Mouse (Mus musculus) testis, adult 2 months (tissue): Measurements from ENCODE around the gene Srsf9. TPM values are rescaled to one million over a fixed set of nuclear protein-coding genes. Genes with fewer than 3 reads are reported as not detected.

ENCODE experiments used
- H3K27ac ChIP-seq: fragments of 200-500 bp; 2 replicates; pipeline ENCODE4 v1.5.1; 2012; ENCODE audit warnings: low read depth, low read length; ENCODE audit not compliant: control insufficient read depth, insufficient read depth
- H3K27me3 ChIP-seq: fragments of 200-500 bp; 2 replicates; pipeline ENCODE4 v1.6.1; 2012; ENCODE audit warnings: mild to moderate bottlenecking, low read length, moderate library complexity; ENCODE audit not compliant: control insufficient read depth, insufficient read depth
- H3K36me3 ChIP-seq: fragments of 200-500 bp; 2 replicates; pipeline ENCODE4 v1.6.1; 2012; ENCODE audit warnings: mild to moderate bottlenecking, low read length; ENCODE audit not compliant: control insufficient read depth, insufficient read depth
- H3K4me1 ChIP-seq: fragments of 200-500 bp; 2 replicates; pipeline ENCODE4 v1.6.1; 2012; ENCODE audit warnings: low read length; ENCODE audit not compliant: control insufficient read depth, insufficient read depth
- H3K4me3 ChIP-seq: fragments of 200-500 bp; 2 replicates; pipeline ENCODE4 v1.5.1; 2012; ENCODE audit warnings: low read depth, mild to moderate bottlenecking, low read length, moderate library complexity, mixed read lengths; ENCODE audit not compliant: control insufficient read depth
- CTCF ChIP-seq: fragments of 200-500 bp; IDR thresholded peaks from 2 replicates; pipeline ENCODE4 v1.5.1; 2012; ENCODE audit warnings: low read depth, mild to moderate bottlenecking, inconsistent platforms, low read length, moderate library complexity; ENCODE audit not compliant: control insufficient read depth, insufficient read depth, insufficient replicate concordance
- POLR2A ChIP-seq: fragments of 200-500 bp; IDR thresholded peaks from 2 replicates; pipeline ENCODE4 v1.6.1; 2012; ENCODE audit warnings: low read depth, mild to moderate bottlenecking, inconsistent platforms, low read length, moderate library complexity; ENCODE audit not compliant: control insufficient read depth
- polyA plus RNA-seq: library from polyadenylated mRNA; depleted of rRNA; stranded (reverse); fragments of >200 nt; gene quantifications from 2 replicates; pipeline ENCODE4 v1.2.3, GENCODE M21; 2012

Srsf9 gene
- polyA plus RNA-seq, 1 experiment = 45.5 TPM

- H3K4me3 ChIP-seq = peak overlapping the region; percentile 85
- H3K27ac ChIP-seq = peak overlapping the region; percentile 76
- no peaks in the 10 kb centered on the region; the same call in 1 of the 2 replicates for H3K36me3 ChIP-seq
- TF ChIP-seq POLR2A = no peak; the same call in 1 of the 2 replicates
- TF ChIP-seq CTCF = no peak
- no peaks in the 10 kb centered on the region for H3K27me3 ChIP-seq
- H3K4me1 ChIP-seq = no peaks in the 10 kb centered on the region; the same call in none of the 2 replicates
These were observed 13.9 kb upstream of the Srsf9 start for GRCm38 (mm10) chr5:115312816-115313667.

DNA sequence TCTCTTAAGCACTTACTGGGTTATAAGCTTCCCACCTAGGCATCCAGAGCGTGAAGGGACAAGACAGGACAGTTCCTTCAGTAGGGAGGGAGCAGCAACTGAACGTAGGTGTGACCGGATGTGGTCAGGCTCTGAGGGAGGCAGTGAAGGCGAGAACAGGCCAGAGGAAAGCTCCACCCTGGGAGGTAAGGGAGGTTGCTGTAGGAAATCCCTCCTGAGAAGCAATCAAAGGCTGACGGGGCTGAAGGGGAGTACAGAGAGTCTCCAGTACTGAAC lies 13.4 kb upstream of the Srsf9 start:
- Histone ChIP-seq H3K4me1 (no peaks in the 10 kb centered on the region; the same call in none of the 2 replicates), H3K27ac (peak overlapping the region; percentile 76; the same call in 1 of the 2 replicates), H3K4me3 (peak overlapping the region; percentile 85), H3K27me3 (no peaks in the 10 kb centered on the region), H3K36me3 (no peaks in the 10 kb centered on the region; the same call in 1 of the 2 replicates)
- TF ChIP-seq CTCF = no peak
- TF ChIP-seq POLR2A = no peak

DNA sequence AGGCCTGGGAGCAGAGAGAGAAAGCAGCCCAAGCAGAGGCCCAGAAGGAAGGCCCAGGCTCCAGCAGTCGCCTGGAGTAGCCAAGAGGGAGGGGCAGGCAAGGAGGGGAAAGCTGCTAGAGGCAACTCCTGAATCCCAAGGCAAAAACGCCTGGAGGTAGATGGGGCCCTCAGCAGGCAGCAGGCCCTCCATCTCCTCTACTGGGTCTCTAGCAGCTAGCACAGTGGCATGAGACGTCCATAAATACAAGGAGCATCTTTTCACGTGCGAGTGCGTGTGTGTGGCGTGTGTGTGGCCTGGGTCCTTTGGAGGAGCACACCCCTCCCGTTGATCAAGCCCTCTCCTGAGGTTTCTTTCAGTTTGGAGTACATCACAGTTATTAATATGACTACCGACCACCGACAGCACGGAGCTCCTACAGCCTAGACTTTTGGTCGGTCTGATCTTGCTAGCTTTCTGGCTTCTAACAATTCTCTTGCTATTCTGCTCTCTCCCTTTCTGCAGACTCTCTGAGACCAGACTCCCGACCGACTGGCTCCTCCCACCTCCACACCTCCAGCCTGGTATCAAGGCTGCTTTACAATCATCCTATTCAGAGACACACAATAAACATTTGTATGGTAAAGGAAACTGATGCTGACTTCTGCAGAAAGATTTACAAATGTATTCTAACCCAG lies 9.9 kb upstream of the Srsf9 start:
- no peak for TF ChIP-seq CTCF
- no peak for TF ChIP-seq POLR2A
- peaks cover 5% of the 10 kb centered on the region for H3K4me1 ChIP-seq
- H3K27me3 ChIP-seq = no peaks in the 10 kb centered on the region
- H3K36me3 ChIP-seq = no peaks in the 10 kb centered on the region; the same call in 1 of the 2 replicates
- H3K27ac ChIP-seq = peak overlapping the region; percentile 17; the same call in 1 of the 2 replicates
- no peak overlapping the region for H3K4me3 ChIP-seq

DNA sequence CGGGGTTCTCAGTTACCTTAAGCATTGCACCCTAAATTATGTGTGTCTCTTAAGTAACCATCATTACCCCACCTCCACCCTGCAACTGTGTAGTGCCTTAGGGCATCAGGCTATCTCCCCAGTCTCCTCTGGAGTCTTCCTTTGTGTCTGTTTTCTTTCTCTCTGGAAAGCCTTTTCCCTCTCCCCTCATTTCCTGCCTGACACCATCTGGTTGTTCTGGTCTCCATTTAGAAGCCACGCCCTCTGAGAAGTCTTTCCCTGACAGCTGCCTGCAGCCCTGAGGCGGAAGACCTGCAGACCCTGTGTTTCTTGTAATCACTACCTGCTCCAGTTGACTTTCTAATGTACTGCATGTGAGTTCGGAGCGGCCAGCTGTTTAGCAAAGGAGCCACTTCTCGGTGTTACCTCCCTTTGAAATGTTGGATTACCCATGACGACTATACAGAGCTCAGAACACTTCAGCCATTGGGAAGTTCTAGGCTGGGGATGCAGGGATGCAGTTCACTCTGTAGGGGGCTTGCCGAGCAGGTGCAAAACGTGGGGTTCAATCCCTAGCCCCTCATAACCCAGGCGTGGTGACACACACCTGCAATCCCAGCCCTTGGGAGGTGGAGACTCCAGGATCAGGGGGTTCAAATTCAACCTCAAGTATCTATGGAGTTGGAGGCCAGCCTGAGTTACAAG lies 9.2 kb upstream of the Srsf9 start:
- no peaks in the 10 kb centered on the region for H3K27me3 ChIP-seq
- H3K36me3 ChIP-seq = no peaks in the 10 kb centered on the region; the same call in 1 of the 2 replicates
- H3K27ac ChIP-seq = no peak overlapping the region
- H3K4me1 ChIP-seq = peaks cover 5% of the 10 kb centered on the region
- no peak overlapping the region for H3K4me3 ChIP-seq
- TF ChIP-seq CTCF (no peak), POLR2A (no peak)

DNA sequence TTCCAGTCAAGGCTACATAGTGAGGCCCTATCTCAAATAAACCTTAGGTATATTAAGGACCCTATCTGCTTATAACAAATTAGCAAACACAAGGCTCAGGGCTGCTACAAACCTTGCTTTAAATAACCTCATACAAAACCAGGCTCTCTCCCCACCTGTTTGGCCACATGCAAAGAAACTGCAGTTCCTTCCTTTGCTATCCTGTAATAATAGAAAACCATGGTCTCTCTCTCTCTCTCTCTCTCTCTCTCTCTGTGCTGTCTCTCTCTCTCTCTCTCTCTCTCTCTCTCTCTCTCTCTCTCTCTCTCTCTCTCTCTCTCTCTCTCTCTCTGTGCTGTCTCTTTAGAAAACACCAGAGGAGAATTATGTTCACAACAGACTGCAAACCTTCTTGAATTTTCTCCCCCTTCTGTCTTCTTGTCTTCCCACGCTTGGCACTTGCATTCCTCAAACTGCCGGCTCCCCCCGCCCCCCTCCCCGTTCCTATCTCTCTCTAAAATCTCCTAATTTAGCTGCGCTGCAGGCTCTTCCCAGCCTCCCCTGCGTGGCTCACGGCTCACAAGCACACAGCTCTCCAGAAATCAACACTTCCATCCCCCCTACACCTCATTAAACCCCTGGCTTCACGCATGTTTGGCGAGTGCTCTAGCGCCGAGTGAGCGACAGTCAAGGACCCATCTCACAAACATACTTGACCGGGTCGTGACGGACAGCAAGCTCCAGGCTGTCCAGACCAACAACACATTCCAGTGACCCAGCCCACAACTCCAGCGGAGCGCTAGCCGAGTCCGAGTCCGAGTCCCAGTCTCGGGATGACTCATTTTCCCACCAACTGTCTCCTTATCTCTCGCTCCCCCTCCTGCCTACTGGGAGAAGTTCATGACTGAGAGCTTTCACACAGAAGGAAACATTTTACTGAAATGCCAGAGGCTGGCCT lies 7.7 kb upstream of the Srsf9 start:
- TF ChIP-seq POLR2A (peak; percentile 46), CTCF (no peak; the same call in 1 of the 2 replicates)
- Histone ChIP-seq H3K4me3 (peak overlapping the region; percentile 81), H3K36me3 (no peaks in the 10 kb centered on the region), H3K27ac (peak overlapping the region; percentile 80), H3K27me3 (no peaks in the 10 kb centered on the region), H3K4me1 (peaks cover 5% of the 10 kb centered on the region)

DNA sequence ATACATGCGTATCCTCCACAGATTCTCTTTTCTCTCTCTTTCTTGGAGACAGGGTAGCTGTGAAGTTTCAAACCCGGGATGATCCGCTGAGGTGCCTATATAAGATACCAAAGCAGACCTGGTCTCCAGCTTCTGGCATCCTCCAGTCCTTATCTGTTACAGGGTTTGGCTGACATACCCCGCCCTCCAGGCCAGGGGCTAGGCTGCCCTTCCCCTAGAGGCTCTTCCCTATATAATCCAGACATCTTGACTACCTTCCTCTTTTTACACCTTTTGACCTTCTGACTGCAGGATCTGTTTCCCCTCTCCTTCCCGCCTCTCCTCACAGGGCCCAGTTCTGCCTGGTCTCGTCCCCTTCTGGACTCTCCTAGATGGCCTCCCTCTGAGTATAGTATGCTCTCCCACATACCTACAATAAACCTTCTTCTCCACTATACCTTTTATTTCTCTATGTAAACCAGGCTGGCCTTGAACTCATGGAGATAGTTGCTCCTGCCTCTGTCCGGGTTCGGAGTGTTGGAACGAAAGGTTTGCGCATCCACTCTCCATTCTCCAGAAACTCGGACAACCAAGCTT lies 633 bp upstream of the Srsf9 start:
- TF ChIP-seq CTCF = no peak
- no peak for TF ChIP-seq POLR2A
- Histone ChIP-seq H3K4me1 (peaks cover 9% of the 10 kb centered on the region), H3K27me3 (no peaks in the 10 kb centered on the region), H3K36me3 (no peaks in the 10 kb centered on the region; the same call in 1 of the 2 replicates), H3K27ac (peak overlapping the region; percentile 94), H3K4me3 (peak overlapping the region; percentile 94)
